Mouse (Mus musculus) cerebellum, adult 2 months (tissue): ENCODE results near the gene Galnt7.

Experiments
- CTCF ChIP-seq: fragments of 200-500 bp; IDR thresholded peaks from 2 replicates; pipeline ENCODE4 v1.5.1; 2011; ENCODE audit warnings: low read depth, mild to moderate bottlenecking, control low read depth, low read length, moderate library complexity, borderline replicate concordance; ENCODE audit not compliant: insufficient read depth
- POLR2A ChIP-seq: fragments of 200-500 bp; IDR thresholded peaks from 2 replicates; pipeline ENCODE4 v1.6.1; 2011; ENCODE audit warnings: low read length, control low read depth, borderline replicate concordance; ENCODE audit not compliant: insufficient read depth

DNA sequence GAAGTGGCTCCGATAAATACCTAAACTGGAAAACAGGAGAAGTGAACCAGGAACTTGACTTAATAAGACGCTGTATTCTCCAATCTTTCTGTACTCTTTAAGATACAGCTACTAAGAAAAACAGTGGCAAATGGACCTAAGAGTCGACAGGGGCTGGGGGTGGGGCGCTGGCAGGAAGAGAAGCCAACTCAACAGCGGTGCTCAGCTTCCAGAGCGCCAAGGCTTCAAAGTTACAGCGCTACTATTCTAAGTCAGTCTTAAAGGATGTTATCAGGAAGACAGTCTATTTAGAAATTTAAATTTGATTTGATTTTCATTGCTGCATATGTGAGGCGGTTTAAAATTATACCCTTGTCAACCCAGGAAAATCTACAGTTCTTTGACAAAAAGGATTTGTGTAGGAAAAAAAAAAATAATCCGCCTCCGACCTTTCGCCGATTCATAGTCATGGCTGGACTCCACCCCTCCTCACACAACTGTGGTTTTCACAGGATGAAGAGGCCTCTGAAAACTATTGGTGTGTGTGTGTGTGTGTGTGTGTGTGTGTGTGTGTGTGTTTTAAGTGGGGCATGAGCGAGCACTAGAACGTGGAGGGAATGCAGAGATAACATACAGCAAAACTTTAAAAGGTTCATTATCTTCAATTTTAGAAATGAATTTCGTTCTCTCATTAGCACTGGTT lies 15.1 kb downstream of the Galnt7 start:
- no peak for TF ChIP-seq POLR2A
- TF ChIP-seq CTCF = no peak
